Mouse (Mus musculus) CH12.LX (cell line): Measurements from ENCODE around the gene Myoc. TPM values are rescaled to one million over a fixed set of nuclear protein-coding genes. Genes with fewer than 3 reads are reported as not detected.

ENCODE experiments used
- DNase-seq: peaks from one replicate; pipeline ENCODE4 v3.0.0-alpha.2; 2013; ENCODE audit errors: extremely low read depth
- H3K27ac ChIP-seq: 2 replicates; pipeline ENCODE4 v1.5.1; 2012; ENCODE audit warnings: low read depth, mild to moderate bottlenecking, control low read depth, moderate library complexity; ENCODE audit not compliant: insufficient read depth
- H3K27me3 ChIP-seq: replicated peaks from 2 replicates; pipeline ENCODE3; 2012; ENCODE audit warnings: inconsistent platforms
- H3K36me3 ChIP-seq, 2 experiments: replicated peaks in 1 of 2; 2 replicates each; pipeline versions ENCODE3 to v1.6.1; 2012; ENCODE audit warnings: inconsistent platforms in 1 of 2, low read length in 1 of 2, mild to moderate bottlenecking in 1 of 2, mixed read lengths in 1 of 2, moderate library complexity in 1 of 2; ENCODE audit not compliant: control insufficient read depth in 1 of 2, insufficient read depth in 1 of 2
- H3K4me1 ChIP-seq, 2 experiments: 2 replicates each; pipeline ENCODE4 v1.6.1; 2012; ENCODE audit warnings: inconsistent platforms in 1 of 2, moderate library complexity in 1 of 2; ENCODE audit not compliant: insufficient read depth in 2 of 2, control insufficient read depth in 1 of 2
- H3K4me2 ChIP-seq: 2 replicates; pipeline ENCODE4 v1.6.1; 2012; ENCODE audit warnings: low read depth, mild to moderate bottlenecking, control low read depth; ENCODE audit not compliant: poor library complexity, insufficient read depth, severe bottlenecking
- H3K4me3 ChIP-seq, 3 experiments: fragments of 150-350 bp in 1 of 3; sonication (generic) in 1 of 3; replicated peaks in 1 of 3; 2 replicates each; pipeline versions ENCODE3 to v1.5.1; 2011 to 2012; ENCODE audit warnings: low read depth in 2 of 3, low read length in 2 of 3, mild to moderate bottlenecking in 2 of 3, moderate library complexity in 2 of 3, control low read depth in 1 of 3, improper control_type of control experiment in 1 of 3, inconsistent platforms in 1 of 3, mixed read lengths in 1 of 3; ENCODE audit not compliant: poor library complexity in 1 of 3
- H3K79me2 ChIP-seq: replicated peaks from 2 replicates; pipeline ENCODE4 v1.6.1; 2012; ENCODE audit warnings: mild to moderate bottlenecking, moderate library complexity; ENCODE audit not compliant: control insufficient read depth, poor library complexity, insufficient read depth, severe bottlenecking; ENCODE audit errors: extremely low read depth
- H3K9ac ChIP-seq: 2 replicates; pipeline ENCODE4 v1.6.1; 2012; ENCODE audit warnings: low read depth, mild to moderate bottlenecking, control low read depth, moderate library complexity; ENCODE audit not compliant: insufficient read depth
- H3K9me3 ChIP-seq: replicated peaks from 2 replicates; pipeline ENCODE3; 2012; ENCODE audit warnings: low read length, inconsistent platforms, mixed read lengths
- BHLHE40 ChIP-seq: IDR thresholded peaks from 2 replicates; pipeline ENCODE4 v1.6.1; 2011; ENCODE audit warnings: mild to moderate bottlenecking, low read depth, low read length, improper control_type of control experiment
- CHD2 ChIP-seq: IDR thresholded peaks from 2 replicates; pipeline ENCODE4 v1.6.1; 2011; ENCODE audit warnings: low read length, improper control_type of control experiment
- CTCF ChIP-seq, 2 experiments: IDR thresholded peaks in 1 of 2; conservative IDR thresholded peaks in 1 of 2; 2 replicates each; pipeline ENCODE4 v1.5.1; 2011 to 2012; ENCODE audit warnings: low read depth in 2 of 2, low read length in 2 of 2, improper control_type of control experiment in 1 of 2, inconsistent platforms in 1 of 2, mild to moderate bottlenecking in 1 of 2, moderate library complexity in 1 of 2
- ELF1 ChIP-seq: IDR thresholded peaks from 2 replicates; pipeline ENCODE4 v1.6.1; 2014; ENCODE audit warnings: low read depth, mild to moderate bottlenecking, inconsistent platforms, low read length, improper control_type of control experiment
- EP300 ChIP-seq: IDR thresholded peaks from 2 replicates; pipeline ENCODE4 v1.6.1; 2011; ENCODE audit warnings: low read length, improper control_type of control experiment
- GABPA ChIP-seq: IDR thresholded peaks from 2 replicates; pipeline ENCODE4 v1.6.1; 2012; ENCODE audit warnings: low read depth, low read length, improper control_type of control experiment, inconsistent platforms; ENCODE audit not compliant: insufficient replicate concordance
- HCFC1 ChIP-seq: IDR thresholded peaks from 2 replicates; pipeline ENCODE4 v1.6.1; 2012; ENCODE audit warnings: low read depth, mild to moderate bottlenecking, inconsistent platforms, low read length, improper control_type of control experiment
- JUN ChIP-seq: IDR thresholded peaks from 2 replicates; pipeline ENCODE4 v1.6.1; 2011; ENCODE audit warnings: low read depth, mild to moderate bottlenecking, low read length, improper control_type of control experiment, moderate library complexity; ENCODE audit not compliant: insufficient read depth
- JUND ChIP-seq: conservative IDR thresholded peaks from 2 replicates; pipeline ENCODE4 v1.6.1; 2011; ENCODE audit warnings: low read depth, low read length, improper control_type of control experiment
- MAZ ChIP-seq: IDR thresholded peaks from 2 replicates; pipeline ENCODE4 v1.6.1; 2012; ENCODE audit warnings: low read depth, mild to moderate bottlenecking, inconsistent platforms, low read length, improper control_type of control experiment, moderate library complexity
- MEF2A ChIP-seq: IDR thresholded peaks from 2 replicates; pipeline ENCODE4 v1.6.1; 2014; ENCODE audit warnings: low read depth, mild to moderate bottlenecking, inconsistent platforms, low read length, improper control_type of control experiment, borderline replicate concordance
- MXI1 ChIP-seq: IDR thresholded peaks from 2 replicates; pipeline ENCODE4 v1.6.1; 2011; ENCODE audit warnings: mild to moderate bottlenecking, low read depth, low read length, improper control_type of control experiment
- MYC ChIP-seq: IDR thresholded peaks from 2 replicates; pipeline ENCODE4 v1.6.1; 2011; ENCODE audit warnings: low read depth, mild to moderate bottlenecking, improper control_type of control experiment, low read length
- NELFE ChIP-seq: IDR thresholded peaks from 2 replicates; pipeline ENCODE4 v1.6.1; 2011; ENCODE audit warnings: low read depth, low read length, improper control_type of control experiment
- NRF1 ChIP-seq: IDR thresholded peaks from 2 replicates; pipeline ENCODE4 v1.6.1; 2014; ENCODE audit warnings: low read depth, mild to moderate bottlenecking, inconsistent platforms, low read length, improper control_type of control experiment, moderate library complexity
- PAX5 ChIP-seq: IDR thresholded peaks from 2 replicates; pipeline ENCODE4 v1.6.1; 2012; ENCODE audit warnings: low read length, inconsistent platforms, mixed read lengths
- POLR2AphosphoS2 ChIP-seq: IDR thresholded peaks from 2 replicates; pipeline ENCODE4 v1.6.1; 2011; ENCODE audit warnings: low read depth, low read length, improper control_type of control experiment
- RCOR1 ChIP-seq: conservative IDR thresholded peaks from 2 replicates; pipeline ENCODE4 v1.6.1; 2012; ENCODE audit warnings: low read depth, mild to moderate bottlenecking, inconsistent platforms, low read length, improper control_type of control experiment
- TCF12 ChIP-seq: IDR thresholded peaks from 2 replicates; pipeline ENCODE4 v1.6.1; 2014; ENCODE audit warnings: low read depth, mild to moderate bottlenecking, inconsistent platforms, low read length, improper control_type of control experiment
- UBTF ChIP-seq: IDR thresholded peaks from 2 replicates; pipeline ENCODE4 v1.6.1; 2012; ENCODE audit warnings: low read depth, mild to moderate bottlenecking, inconsistent platforms, low read length, improper control_type of control experiment, moderate library complexity
- USF1 ChIP-seq: IDR thresholded peaks from 2 replicates; pipeline ENCODE4 v1.6.1; 2014; ENCODE audit warnings: low read depth, mild to moderate bottlenecking, inconsistent platforms, low read length, improper control_type of control experiment
- ZC3H11A ChIP-seq: IDR thresholded peaks from 2 replicates; pipeline ENCODE4 v1.6.1; 2012; ENCODE audit warnings: low read depth, mild to moderate bottlenecking, inconsistent platforms, low read length, improper control_type of control experiment
- ZKSCAN1 ChIP-seq: IDR thresholded peaks from 2 replicates; pipeline ENCODE4 v1.6.1; 2012; ENCODE audit warnings: low read depth, inconsistent platforms, low read length, improper control_type of control experiment, borderline replicate concordance
- ZMIZ1 ChIP-seq: IDR thresholded peaks from 2 replicates; pipeline ENCODE4 v1.6.1; 2012; ENCODE audit warnings: low read depth, mild to moderate bottlenecking, inconsistent platforms, low read length, improper control_type of control experiment
- ZNF384 ChIP-seq: IDR thresholded peaks from 2 replicates; pipeline ENCODE4 v1.6.1; 2012; ENCODE audit warnings: low read depth, low read length, improper control_type of control experiment, inconsistent platforms
- dilution Hi-C: fragments of 300-500 bp; cut with MboI; formaldehyde crosslinking; loops from 2 replicates; pipeline ENCODE4 v1.14.3; 2020; ENCODE audit warnings: low sequenced_read_pairs; ENCODE audit not compliant: extremely low pct_unique_long_range_greater_than_20kb, extremely low pct_ligation_motif_present
- in situ Hi-C: fragments of 300-500 bp; cut with MboI; formaldehyde crosslinking; loops from 3 replicates; pipeline ENCODE4 v1.14.3; 2019; ENCODE audit warnings: low sequenced_read_pairs, low pct_ligation_motif_present, low pct_unique_long_range_greater_than_20kb, mixed read lengths
- polyA plus RNA-seq: library from polyadenylated mRNA; unstranded; fragments of >175 nt; gene quantifications from 2 replicates; pipeline ENCODE4 v1.2.1, GENCODE M21; 2012; ENCODE audit warnings: low read depth; ENCODE audit not compliant: insufficient read length
- total RNA-seq, 2 experiments: library from RNA; depleted of rRNA; stranded (reverse); fragments of 300-350 nt in 1 of 2; fragments of >200 nt in 1 of 2; gene quantifications; 2 replicates each; pipeline ENCODE4 v1.2.3; 2012 to 2014

Myoc gene
- total and polyA plus RNA-seq, 3 experiments, result not detected

DNA sequence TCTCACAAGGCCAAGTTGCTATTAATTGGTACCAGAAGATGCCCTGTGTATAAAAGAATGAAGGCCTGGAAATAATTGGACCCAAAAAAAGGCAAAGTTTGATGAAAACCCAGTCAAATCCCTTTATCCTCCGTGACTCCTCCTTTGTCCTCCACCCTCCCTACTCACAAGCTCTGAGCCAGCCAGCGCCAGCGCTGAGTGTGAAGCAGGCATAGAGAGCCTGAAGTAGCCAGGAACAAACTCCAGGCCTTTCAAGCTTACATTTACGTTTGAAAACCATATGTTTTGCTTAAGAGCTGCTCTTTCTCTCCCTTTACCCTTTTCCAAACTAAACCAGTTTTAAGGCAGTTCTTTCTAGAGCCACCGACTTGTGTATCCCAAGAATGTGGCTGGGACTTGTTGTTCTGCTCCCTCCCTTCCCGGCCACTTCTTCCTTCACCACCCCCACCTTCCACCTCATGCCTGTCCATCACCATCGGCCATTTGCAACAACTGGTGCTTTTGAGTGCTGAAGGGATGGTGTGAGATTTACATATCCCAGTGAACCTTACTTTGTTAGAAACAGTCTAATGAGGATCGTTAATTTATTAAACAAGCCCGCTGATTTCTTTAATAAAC is 29.2 kb upstream of the Myoc start:
- Histone ChIP-seq H3K36me3 (peaks cover 3 to 13% of the 10 kb centered on the region in 2 experiments), H3K4me1 (peaks cover 0 to 14% of the 10 kb centered on the region in 2 experiments; a peak in 2 of 4 replicates), H3K79me2 (no peaks in the 10 kb centered on the region), H3K9ac (no peak overlapping the region), H3K4me2 (no peak overlapping the region), H3K4me3 (no peak overlapping the region), H3K27ac (no peak overlapping the region), H3K9me3 (no peaks in the 10 kb centered on the region), H3K27me3 (no peaks in the 10 kb centered on the region)
- TF ChIP-seq GABPA (no peak), TCF12 (no peak), RCOR1 (no peak), CTCF (conservative IDR thresholded peaks at IDR 0.05 in 1 of 2, IDR thresholded peaks at IDR 0.05 in 1 of 2; ENCODE audit: low read depth in 2 of 2, low read length in 2 of 2) (no peak)
- DNase-seq, result no peak
- dilution Hi-C loops (no loop called here), in situ Hi-C loops (no loop called here)

DNA sequence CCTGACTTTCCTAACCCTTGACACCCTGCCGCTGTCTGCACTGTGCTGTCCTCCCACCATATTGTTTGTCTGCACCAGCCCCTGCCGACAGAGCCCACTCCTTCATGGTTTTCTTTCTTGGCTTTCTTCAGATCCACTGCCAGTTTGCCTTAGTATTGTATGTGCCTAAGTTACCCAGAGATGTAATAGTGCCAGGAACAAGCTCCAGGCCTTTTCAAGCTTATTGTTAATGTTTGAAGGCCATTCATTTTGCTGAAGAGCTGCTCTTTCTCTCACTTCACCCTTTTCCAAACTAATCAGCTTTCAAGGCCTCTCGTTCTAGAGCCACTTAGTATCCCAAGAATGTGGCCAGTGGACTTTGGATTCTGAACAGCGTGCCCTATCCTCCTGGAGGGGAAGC is 27.8 kb upstream of the Myoc start:
- dilution Hi-C loops (no loop called here), in situ Hi-C loops (no loop called here)
- Histone ChIP-seq H3K36me3 (peaks cover 0 to 1% of the 10 kb centered on the region in 2 experiments), H3K27ac (no peak overlapping the region), H3K9me3 (no peaks in the 10 kb centered on the region), H3K4me2 (no peak overlapping the region), H3K9ac (no peak overlapping the region), H3K27me3 (no peaks in the 10 kb centered on the region), H3K4me1 (peaks cover 0 to 14% of the 10 kb centered on the region in 2 experiments; a peak in 2 of 4 replicates), H3K79me2 (no peaks in the 10 kb centered on the region), H3K4me3 (no peak overlapping the region)
- TF ChIP-seq NRF1, result no peak
- no peak for TF ChIP-seq ZC3H11A
- TF ChIP-seq TCF12, result no peak
- no peak for TF ChIP-seq MXI1
- DNase-seq, result no peak

DNA sequence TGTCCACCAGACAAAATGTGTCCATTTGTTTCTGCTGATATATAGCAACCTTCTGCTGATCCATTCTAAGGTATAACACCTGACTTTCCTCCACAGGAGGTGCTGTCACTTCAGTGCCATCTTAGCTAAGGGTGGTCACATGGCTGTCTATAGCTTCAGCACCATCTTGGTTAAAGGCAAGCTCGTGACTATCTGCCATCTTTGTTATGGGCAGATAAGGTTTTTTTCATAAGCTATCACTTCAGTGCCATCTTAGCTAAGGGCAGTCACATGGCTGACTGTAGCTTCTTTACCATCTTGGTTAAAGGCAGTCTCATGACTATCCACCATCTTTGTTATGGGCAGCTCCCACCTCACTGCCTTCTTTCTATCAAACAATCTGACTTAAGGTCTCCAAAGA is 23.4 kb upstream of the Myoc start:
- Histone ChIP-seq H3K36me3 (no peaks in the 10 kb centered on the region), H3K4me2 (no peak overlapping the region), H3K4me3 (no peak overlapping the region), H3K27ac (no peak overlapping the region), H3K79me2 (no peaks in the 10 kb centered on the region), H3K27me3 (no peaks in the 10 kb centered on the region), H3K9ac (no peak overlapping the region), H3K9me3 (no peaks in the 10 kb centered on the region), H3K4me1 (no peaks in the 10 kb centered on the region)
- in situ Hi-C loops, result no loop called here
- peak; percentile 59 for DNase-seq
- dilution Hi-C loops, result no loop called here
- TF ChIP-seq RCOR1 (0 out of 2 replicates have a peak, but pooled peaks have one; percentile 41), MYC (0 out of 2 replicates have a peak, but pooled peaks have one; percentile 32), POLR2AphosphoS2 (no peak), PAX5 (no peak), TCF12 (no peak), USF1 (peak; percentile 72), MXI1 (no peak), JUND (no peak), UBTF (no peak), HCFC1 (peak; percentile 79), NELFE (no peak), CHD2 (no peak), NRF1 (peak; percentile 75), ZNF384 (peak; percentile 58), MEF2A (no peak), EP300 (no peak), MAZ (no peak), ZKSCAN1 (no peak), ELF1 (no peak), JUN (no peak), ZMIZ1 (no peak), ZC3H11A (no peak), BHLHE40 (no peak)
